Mouse (Mus musculus) right cerebral cortex, postnatal 36 days (tissue): ENCODE measurements around the gene Ilf3.

Experiments used
- DNase-seq, 2 experiments: peaks; one replicate each; pipeline ENCODE4 v3.0.0; 2022; ENCODE audit warnings: low spot score in 2 of 2, mixed read lengths in 1 of 2

Ilf3 gene

DNA sequence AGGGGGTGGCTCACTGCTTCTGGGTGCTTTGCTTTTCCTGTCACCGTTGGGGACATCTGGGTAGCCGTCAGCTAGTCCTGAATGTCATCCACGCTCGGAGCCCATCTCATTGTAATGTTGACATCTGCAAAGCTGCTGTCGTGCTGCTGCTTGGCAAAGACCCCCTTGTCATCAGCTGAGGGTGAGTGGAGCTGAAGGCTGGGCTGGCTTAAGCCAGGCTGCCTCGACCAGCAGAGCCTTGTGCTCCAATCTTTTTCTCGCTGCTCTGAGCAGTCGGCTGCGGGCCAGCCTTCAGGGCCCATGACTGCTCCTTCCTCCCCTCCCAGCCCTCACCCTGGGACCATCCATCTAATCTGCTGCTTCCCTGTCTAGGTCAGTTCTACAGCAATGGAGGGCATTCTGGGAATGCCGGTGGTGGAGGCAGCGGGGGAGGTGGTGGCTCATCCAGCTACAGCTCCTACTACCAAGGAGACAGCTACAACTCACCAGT lies 35.1 kb downstream of the Ilf3 start:
- DNase-seq: no peak

DNA sequence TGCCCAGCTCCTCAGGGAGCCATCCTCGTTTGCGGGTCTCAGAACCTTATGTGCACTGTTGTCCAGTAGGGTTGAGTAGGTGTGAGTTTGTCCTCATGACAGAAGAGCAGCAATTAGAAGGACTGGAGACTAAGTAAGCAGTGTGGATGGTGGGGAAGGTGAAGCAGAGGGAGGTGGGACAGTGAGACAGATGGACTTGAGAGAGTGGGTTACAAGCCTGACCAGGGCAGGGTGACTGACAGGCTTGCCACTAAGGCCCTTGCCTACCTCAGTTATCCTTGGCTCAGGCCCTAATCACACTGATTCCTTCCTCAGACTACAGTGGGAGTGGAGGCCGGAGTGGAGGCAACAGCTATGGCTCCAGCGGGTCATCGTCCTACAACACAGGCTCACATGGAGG lies 36.1 kb downstream of the Ilf3 start:
- DNase-seq: no peak

DNA sequence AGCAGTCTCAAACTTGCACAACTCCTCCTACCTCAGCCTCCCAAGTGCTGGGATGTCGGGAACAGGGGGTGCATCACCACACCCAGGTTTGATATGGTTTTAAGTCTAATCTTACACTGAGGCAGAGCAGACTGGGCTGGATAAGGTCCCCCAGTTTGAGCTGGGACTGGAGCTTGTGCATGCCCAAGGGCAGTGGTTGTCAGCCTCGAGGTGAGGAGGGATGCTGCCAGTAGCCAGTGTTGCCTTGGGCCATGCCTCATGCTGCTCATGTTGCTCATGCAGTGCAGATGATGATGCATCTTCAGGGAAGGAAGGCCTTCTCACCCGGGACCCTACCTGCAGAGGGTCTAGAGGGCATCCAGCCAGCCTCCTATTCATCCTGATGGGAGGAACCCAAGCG lies 37.9 kb downstream of the Ilf3 start:
- DNase-seq: no peak

DNA sequence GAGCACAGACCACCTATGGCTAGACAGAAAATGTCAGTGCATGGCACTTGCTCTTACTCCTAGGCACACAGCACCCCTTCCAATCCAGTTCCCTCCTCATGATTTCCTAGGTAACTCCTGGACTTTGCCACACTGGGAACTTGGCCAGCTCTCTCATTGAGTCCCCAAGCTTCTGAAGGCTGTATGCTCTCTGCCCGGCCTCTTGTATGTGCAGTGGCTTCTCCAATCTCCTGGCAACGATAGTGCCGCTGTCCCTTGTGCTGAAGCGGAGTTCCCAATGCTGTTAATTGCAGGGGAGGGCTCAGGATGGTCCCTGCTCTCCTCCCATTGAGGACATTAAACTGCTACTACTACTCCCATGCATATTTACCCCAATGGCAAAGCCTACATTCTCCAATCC lies 40.3 kb downstream of the Ilf3 start:
- DNase-seq: no peak

DNA sequence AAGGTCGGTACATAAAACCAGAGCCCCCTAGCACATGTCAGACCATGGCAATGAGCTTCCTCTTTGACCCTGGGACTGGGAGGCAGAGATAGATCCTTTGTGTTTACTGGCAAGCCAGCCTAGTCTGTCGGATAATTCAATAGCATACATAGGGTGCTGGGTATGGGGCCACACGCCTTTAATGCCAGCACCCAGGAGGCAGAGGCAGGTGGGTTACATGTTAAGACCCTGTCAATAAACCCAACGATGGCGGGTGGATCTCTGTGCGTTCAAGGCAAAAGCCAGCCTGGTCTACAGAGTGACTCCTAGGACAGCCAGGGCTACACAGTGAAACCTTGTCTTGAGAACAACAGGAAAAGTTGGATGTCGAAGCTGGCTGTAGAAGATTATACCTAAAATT lies 41.0 kb downstream of the Ilf3 start:
- DNase-seq: no peak

DNA sequence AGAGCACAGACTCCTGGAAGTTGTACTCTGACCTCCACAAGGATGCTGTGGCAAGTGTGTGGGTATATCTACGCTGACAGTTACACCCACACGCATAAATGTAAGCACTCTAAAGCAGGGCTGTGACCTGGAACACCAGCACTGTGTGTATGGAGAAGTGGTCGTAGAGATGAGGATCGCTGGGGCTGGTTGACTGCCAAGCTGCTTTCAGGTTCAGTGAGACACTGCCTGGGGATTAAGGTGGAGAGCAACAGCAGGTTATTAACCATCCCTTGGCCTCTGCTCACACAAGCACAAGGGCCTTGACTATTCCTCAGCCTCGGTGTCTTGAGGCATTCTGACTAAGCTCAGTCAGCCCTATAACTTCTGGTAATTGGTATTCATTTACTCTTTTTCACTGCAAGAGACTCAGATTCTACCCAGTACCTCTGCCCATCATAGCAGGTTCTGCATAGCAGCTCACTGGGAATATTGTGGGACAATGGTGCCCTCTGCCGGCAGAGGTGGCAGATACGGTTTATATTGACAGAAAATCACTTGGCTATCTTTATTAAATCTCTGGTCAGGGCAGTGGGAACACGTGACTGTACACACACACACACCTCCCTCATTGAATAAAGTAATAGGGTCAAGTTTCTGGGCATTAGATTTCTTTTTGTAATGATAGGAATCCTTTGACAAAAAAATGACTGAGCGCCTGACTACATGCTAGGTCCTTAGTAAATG lies 42.1 kb downstream of the Ilf3 start:
- peak; percentile 69 to 74 for DNase-seq

DNA sequence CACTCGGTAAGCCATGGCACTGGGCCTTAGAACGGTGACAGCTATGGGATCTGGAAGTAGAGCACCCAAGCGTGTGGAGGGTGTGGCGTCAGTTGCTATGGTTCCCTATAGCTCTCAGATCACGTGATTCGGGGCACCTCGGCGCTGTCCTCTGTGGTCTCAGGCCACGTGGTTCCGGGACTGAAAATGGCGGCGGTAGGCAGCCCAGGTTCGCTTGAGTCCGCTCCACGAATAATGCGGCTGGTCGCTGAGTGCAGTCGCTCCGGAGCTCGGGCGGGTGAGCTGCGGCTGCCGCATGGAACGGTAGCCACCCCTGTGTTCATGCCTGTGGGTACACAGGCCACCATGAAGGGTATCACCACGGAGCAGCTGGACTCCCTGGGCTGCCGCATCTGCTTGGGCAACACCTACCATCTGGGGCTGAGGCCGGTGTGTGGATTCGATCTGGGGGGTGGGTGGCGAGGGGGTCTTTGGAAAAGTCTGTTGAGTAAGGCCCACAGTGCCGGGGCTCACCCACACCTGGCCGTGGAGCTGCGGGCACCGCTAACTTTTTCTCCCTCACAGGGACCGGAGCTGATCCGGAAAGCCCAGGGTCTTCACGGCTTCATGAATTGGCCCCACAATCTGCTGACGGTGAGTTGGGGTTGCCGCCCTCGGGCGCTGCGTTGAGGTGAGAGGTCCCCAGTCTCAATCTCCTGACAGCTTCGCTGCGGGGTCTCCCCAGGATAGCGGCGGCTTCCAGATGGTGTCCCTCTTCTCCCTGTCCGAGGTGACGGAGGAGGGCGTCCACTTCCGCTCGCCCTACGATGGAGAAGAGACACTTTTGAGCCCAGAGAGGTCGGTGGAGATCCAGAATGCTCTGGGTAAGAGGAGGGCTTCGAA lies 44.2 kb downstream of the Ilf3 start, which contains the start of gene Qtrt1:
TSS of gene Qtrt1 (plus strand) at position 169 of the 882 bp plus-strand sequence.
- DNase-seq: peak; percentile 89 to 95

DNA sequence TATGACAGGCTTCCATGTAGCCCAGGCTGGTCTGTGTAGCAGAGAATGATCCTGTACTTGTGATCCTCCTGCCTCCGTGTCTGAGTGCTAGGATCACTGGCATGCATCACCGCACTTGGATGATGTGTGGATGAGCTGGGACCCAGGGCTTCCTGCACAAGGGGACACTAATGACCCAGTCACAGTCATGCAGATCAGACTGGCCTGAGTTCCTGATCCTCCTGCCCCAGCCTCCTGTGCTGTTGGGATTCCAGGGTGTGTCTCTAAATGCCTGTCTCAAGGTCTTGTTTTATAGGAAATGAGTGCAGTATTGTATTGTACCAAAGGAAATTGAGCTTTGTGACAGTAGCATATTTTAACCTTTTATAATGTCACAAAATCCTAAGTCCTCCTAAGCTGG lies 50.2 kb downstream of the Ilf3 start:
- no peak for DNase-seq

DNA sequence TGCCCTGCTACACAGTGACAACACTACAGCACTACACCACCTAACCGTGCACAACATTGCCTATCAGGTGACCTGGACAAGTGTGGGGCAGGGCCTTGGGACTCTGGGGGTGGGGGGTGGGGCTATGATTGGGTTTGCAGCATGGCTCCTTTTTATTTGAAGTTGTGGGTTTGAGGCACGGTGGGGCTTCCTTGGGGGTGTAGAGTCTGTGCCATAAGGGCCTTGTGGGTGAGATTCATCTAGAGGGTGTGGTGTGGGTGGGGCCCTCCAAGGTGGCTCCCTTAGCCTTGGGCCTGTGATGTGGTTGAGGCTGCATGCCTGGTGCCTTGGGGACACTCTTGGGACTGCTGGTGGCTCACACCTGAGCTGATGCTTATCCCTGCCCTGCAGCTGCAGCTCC lies 52.0 kb downstream of the Ilf3 start:
- DNase-seq: no peak

DNA sequence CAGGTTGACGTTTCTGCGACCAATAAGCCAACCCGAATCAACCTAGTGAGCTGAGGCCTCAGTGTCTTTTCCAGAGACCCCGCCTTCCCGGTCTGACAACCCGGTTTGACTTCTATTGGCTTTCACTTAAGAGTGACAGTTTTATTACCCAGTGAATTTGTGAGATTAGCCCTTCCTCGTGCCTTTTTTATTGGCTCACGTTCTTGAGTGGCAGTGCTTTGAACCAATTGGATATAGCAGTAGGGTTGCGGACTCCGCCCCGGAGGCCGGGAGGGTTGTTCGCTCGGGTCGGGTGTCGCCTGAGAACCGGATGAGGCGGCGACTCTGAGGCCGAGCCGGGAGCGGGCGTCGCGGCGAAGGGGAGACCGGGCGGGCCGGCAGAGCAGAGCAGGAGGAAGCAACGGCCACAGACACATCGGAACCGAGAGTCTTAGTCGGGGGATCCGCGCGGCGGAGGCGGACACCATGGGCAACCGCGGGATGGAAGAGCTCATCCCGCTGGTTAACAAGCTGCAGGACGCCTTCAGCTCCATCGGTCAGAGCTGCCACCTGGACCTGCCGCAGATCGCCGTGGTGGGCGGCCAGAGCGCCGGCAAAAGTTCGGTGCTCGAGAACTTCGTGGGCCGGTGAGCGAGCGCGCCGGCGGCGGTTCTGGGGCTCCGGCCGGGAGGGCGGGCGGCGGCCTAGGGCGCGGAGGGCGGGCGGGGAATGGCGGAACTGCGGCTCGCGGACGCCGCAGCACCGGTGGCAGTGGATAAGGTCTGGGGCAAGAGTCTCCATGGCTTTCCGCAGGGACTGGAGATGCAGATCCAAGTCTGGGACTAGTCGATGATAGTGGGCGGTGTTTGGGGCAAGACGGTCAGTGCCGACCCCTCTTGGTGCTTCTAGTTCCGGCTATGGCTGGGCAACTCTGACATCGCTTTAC lies 57.2 kb downstream of the Ilf3 start, which contains the start of gene Dnm2:
TSS of gene Dnm2 (plus strand) at position 278 of the 925 bp plus-strand sequence.
- peak; percentile 99 for DNase-seq

DNA sequence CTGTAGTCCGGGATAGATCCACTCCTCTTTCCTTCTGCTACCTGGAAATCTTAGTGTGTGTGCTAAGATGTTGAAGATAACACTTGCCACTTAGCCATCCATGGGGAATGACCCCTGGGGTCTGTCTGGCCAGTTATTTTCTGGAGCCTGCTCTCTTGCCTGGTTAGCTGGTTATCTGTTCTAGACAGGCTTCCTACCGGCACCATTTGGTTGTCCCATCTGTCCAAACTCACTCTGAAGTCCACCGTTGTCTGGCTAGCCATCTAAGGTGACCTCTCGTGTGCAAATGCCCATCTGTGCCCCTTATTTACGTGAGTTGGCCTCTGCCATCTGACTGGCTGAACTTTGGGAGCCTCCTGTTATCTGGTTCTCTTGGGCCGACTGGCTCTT lies 57.9 kb downstream of the Ilf3 start:
- no peak for DNase-seq

DNA sequence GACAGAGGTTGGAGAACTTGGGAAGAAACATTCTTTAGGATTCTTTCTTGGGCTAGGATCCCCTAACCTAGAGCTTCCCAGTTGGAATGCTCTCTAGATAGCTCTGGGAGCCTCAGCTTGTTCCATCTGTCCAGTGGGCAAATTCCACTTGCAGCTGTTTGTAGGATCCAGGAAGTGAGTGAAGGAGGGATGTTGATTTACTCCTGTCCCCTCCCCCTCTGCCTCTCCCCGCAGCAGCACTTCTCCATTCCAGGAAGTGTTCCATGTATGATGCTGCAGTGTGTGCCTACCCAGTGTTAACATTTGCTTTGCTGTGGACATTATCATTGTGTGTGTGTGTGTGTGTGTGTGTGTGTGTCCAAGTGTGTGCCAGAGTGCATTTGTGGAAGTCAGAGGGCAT lies 58.3 kb downstream of the Ilf3 start:
- no peak for DNase-seq

DNA sequence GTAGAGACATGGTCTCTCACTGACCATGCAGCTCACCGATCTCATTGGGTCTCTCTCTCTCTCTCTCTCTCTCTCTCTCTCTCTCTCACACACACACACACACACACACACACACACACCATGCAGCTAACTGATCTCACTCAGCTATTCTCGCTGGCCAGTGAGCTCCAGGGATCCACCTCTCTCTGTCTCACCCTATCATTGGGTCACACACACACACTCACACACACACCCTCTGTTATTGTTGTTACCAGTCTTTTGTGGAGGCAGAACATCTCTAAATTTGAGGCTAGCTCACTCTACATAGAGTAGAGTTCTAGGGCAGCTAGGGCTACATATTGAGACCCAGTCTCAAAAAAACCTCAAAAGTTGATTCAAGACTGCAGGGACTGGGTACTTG lies 58.9 kb downstream of the Ilf3 start:
- no peak for DNase-seq

DNA sequence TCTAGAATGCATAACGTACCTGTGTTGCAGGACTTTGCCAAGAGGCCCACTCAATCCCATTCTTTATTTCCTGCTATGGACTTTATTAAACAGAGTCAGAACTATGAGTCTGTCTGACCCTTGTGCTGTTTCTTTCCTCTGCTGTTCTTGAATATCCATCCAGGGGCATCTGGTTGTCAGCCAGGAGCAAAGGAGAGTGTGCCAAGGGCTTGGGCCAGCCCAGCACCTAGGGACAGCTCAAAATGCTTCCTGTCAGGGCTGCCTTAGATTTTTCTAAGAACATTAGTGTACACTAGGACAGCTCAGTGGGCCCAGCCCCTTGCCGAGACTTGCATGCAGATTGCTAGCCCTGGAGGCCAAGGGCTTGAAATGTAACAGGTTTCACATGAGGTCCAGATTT lies 60.1 kb downstream of the Ilf3 start:
- no peak for DNase-seq

DNA sequence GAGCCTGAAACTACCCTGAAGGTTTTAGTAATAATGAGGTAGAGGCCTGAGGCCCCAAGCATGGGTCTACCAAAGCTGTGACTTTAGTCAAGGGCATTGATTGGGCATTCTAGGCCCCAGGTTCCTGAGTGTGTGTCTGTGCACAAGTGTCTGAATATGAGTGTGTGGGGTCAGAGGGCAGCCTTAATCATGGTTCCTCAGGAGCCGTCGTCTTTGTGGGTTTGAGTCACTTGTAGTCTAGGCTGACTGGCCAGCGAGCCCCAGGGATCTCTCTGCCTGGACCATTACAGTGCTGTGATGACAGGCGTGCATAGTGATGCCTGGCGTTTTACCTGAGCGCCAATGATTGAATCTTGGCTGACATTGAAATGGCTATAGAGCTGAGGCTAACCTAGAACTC lies 60.5 kb downstream of the Ilf3 start:
- no peak for DNase-seq

DNA sequence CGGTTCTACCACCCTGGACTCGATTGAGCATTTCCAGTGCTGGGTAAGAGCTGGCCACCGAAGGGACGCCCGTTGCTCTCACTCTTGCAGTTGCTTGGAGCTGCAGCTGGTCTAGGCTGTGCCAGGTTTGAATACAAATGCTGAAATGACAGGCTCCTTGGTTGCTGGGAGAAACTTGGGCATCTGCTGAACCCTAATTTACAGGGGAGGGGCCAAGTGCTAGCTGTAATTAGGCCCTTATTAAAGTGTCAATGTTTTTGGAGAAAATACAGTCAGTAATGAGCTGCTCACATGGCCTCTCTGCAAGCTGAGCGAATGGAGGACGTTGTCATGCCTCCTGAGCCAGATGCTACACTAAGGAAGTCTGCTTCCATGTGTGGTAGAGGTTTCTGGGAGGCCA lies 63.1 kb downstream of the Ilf3 start:
- no peak for DNase-seq

DNA sequence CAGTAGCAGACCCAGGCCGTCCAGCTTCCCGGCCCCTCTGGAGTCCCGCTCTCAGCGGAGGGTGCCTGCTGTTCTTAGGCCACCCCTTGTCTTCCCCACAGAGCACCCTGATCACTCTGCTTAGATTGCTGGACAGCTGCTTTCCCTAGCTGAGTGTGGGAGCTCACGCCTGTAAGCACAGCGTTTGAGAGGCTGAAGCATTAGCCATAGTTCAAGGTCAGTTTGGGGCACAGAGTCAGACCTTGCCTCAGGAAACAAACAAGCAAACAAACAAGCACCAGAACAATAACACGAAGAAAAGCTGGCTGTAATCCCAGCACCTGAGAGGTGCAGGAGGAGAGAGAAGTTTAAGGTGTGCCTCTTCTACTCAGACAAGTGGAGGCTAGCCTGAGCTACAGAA lies 64.4 kb downstream of the Ilf3 start:
- DNase-seq: no peak

DNA sequence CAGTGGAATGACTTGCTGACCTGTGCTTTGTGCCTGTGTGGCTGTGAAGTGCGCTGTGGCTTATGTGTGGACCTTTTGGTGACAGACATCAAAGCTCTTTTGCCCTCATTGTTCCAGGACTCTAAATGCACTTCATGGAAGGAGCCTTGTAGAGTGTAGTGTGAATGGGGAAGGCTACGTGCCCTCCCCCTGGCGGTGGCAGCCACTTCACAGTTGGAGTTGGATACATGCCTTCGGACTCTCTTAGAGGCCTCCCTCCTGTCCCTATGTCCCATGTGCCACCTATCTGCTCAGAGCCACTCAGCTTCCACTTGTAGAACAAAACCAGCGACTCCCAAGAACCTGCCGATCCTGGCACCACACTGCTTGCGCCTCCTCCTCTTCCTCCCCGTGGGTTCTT lies 66.1 kb downstream of the Ilf3 start:
- DNase-seq: no peak

DNA sequence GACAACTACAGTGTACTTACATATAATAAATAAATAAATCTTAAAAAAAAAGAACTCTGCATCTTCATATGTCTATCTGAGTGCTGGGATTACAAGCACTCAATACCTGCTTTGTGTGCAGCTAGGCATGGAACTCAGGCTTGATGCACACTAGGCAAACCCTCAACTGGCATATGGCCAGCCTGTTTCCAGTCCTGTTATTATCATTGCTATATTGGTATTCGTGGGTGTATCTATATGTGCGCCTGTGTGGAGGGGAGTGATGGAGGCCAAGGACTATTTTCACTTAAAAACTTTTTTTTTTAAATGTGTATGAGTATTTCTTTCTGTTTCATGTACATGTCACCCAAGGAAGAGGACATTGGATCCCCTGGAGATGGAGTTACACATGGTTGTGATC lies 66.7 kb downstream of the Ilf3 start:
- DNase-seq: no peak

DNA sequence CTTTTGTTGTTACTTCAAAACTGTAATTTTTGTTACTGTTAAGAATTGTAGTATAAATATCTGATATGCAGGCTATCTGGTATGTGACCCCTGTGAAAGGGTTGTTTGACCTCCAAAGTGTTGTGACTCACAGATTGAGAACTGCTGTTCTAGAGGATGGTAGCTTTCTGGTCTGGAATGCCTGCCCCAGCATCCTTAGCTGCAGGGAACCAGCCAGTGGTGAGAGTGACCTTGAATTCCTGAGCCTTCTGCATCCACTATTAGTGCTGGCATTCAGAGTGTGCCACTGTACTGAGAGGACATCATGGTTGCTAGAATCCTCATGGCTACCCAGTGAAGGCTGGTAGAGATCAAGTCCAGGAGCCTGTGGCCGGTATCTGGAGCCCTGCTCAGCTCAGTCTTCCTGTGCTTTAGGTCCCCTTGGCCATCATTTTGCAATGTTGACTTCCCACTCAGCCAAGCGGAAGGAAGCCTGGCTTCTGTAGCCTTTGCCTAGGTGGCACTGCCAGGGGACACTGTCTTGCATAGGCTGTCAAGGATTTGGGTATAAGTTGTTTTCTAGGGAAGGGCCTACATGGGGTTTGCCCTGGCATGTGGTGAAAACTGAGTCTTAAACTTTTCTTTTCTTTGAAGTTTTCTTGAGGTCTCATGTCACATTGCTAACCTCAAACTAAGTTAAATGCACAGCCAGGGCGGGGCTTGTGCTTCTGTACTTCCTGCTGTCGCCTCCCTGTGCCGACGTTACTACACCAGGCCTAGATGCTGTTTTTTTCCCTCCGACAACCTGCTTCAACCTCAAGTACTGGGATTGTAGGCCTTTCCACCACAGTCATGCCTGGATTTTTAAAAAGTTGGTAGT lies 68.3 kb downstream of the Ilf3 start:
- DNase-seq: no peak

DNA sequence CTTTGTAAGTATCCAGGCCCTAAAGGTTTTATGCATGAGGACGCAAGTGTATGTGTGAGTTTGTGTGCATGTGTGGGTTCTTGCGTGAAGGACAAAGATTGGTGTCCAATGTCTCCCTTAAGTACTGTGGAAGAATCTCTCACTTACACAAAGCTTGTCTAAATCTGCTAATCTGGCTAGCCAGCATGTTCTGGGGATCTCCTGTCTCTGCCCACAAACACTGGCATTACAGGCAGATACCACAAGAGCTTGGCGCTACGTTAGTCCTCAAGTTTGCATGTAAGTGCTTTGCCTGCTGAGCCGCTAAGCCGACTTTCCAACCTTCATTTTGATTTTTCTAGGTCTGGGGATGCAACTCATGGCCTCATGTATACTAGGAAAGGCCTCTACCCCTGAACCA lies 69.9 kb downstream of the Ilf3 start:
- DNase-seq: no peak
